Mouse (Mus musculus) midbrain, embryonic 11.5 days (tissue): ENCODE data around the gene Scrn2. TPM values are rescaled to one million over a fixed set of nuclear protein-coding genes. Genes with fewer than 3 reads are reported as not detected.

Source experiments
- ATAC-seq: fragments of 200-750 bp; cut with Nextera tagmentation; 2 replicates; pipeline ENCODE4 v1.8.0; 2017; ENCODE audit warnings: moderate TSS enrichment, moderate library complexity; ENCODE audit not compliant: low FRiP score
- DNase-seq: peaks from one replicate; pipeline ENCODE4 v3.0.0; 2015; ENCODE audit warnings: low spot score; ENCODE audit errors: missing footprints
- H3K27ac ChIP-seq: fragments of 300-500 bp; sonication (generic); 2 replicates; pipeline ENCODE4 v1.5.1; 2014; ENCODE audit warnings: low read depth, low read length
- H3K27me3 ChIP-seq: fragments of 300-500 bp; sonication (generic); 2 replicates; pipeline ENCODE4 v1.6.1; 2014; ENCODE audit warnings: mild to moderate bottlenecking, low read length, moderate library complexity, mixed read lengths; ENCODE audit not compliant: control insufficient read depth, insufficient read depth
- H3K36me3 ChIP-seq: fragments of 300-500 bp; sonication (generic); 2 replicates; pipeline ENCODE4 v1.6.1; 2014; ENCODE audit warnings: mild to moderate bottlenecking, low read length, moderate library complexity, mixed read lengths; ENCODE audit not compliant: control insufficient read depth, insufficient read depth
- H3K4me1 ChIP-seq: fragments of 300-500 bp; sonication (generic); 2 replicates; pipeline ENCODE4 v1.6.1; 2014; ENCODE audit warnings: low read length; ENCODE audit not compliant: control insufficient read depth, insufficient read depth
- H3K4me2 ChIP-seq: fragments of 300-500 bp; sonication (generic); 2 replicates; pipeline ENCODE4 v1.6.1; 2014; ENCODE audit warnings: mild to moderate bottlenecking, moderate library complexity
- H3K4me3 ChIP-seq: fragments of 300-500 bp; sonication (generic); 2 replicates; pipeline ENCODE4 v1.5.1; 2014; ENCODE audit warnings: low read depth, low read length
- H3K9ac ChIP-seq: fragments of 300-500 bp; sonication (generic); 2 replicates; pipeline ENCODE4 v1.6.1; 2014; ENCODE audit warnings: low read length
- H3K9me3 ChIP-seq: fragments of 300-500 bp; sonication (generic); 2 replicates; pipeline ENCODE4 v1.6.1; 2016; ENCODE audit warnings: low read length; ENCODE audit not compliant: control insufficient read depth
- WGBS: fragments of 180-500 bp; shearing (Covaris S2); extraction: QIAGEN DNeasy Blood & Tissue Kit; methylation state at CpG from one replicate; pipeline ENCODE4 v1.1.7; 2014; 5-methylcytosine and 5-hydroxymethylcytosine counted together
- polyA plus RNA-seq: library from polyadenylated mRNA; unstranded; fragments of >200 nt; fragmentation: Nextera tagmentation; extraction: Ambion mirVana; gene quantifications from 2 replicates; pipeline ENCODE4 v1.2.1, GENCODE M21; 2014

Gene Scrn2
- polyA plus RNA-seq, 1 experiment from 2014 or later, result 22.1 TPM

DNA sequence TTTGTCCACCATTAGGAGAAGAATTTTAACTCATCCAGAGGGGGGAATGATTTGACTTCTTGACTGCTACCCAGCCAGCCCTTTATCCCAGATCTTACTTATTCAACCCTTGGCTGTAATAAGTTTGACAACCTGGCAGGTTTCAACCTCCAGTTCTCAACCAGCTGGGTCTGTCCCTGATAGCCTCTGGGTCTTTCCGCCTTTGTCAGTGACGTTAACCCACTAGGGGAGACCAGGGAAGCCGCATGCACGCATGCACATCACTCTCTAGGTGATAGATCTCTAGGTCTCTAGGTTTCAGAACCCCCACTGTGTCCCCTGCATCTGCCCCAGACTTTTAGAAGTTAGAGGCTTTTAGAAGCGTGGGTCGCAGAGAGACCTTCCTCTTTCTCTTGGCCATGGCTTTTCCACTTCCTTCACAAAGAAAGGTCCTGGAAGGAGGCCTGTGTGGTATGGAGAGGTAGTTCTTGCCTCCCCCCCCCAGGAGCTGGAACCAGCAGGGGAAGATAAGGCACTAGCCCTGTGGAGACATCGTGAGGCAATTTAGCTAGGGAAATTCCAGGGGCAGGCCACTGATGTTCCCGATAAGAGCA, 20.4 kb upstream of the Scrn2 start:
- Histone ChIP-seq H3K9me3 (no peaks in the 10 kb centered on the region), H3K4me2 (no peak overlapping the region), H3K4me3 (no peak overlapping the region), H3K9ac (no peak overlapping the region), H3K27me3 (peaks cover 2% of the 10 kb centered on the region; the same call in 1 of the 2 replicates), H3K27ac (no peak overlapping the region), H3K36me3 (no peaks in the 10 kb centered on the region), H3K4me1 (no peaks in the 10 kb centered on the region)
- 59% methylated on average over 8 of the region's 8 CpGs for WGBS
- ATAC-seq (no peak), DNase-seq (no peak)

DNA sequence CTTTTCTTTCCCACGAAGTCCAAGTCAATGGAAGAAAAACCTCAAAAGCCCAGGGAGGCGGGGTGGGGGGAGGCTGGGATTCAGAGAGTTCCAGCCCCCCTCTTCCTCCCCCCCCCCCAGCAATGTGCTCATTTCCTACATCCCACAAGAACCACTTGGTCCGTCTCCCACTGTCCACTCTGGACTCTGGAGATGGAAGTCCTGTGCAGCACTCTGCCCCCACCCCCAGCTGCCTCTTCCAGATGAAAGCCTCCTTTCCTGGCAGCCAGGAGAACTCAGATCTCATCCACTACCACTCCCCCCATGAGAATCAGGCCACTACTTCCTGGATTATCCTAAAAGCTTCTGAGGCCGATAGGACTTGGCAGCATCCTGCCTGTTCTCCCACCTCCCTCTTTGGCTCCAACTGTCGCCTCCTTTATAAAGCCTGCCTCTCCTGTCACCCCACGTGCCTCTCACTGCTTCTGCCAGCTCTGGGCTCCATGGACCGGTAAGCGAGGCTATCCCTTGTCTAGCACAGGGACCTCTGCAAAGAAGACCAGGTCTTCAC, 16.5 kb upstream of the Scrn2 start, which contains the start of gene Sp6:
Gene Sp6 (plus strand): TSS at position 274 of the 550 bp plus-strand sequence.
- DNase-seq, result no peak
- Histone ChIP-seq H3K9me3 (no peaks in the 10 kb centered on the region), H3K4me2 (no peak within 1 kb of the TSS), H3K4me3 (no peak within 1 kb of the TSS), H3K27ac (no peak within 1 kb of the TSS), H3K36me3 (no peaks in the 10 kb centered on the region), H3K9ac (no peak within 1 kb of the TSS), H3K27me3 (peaks cover 28% of the 10 kb centered on the region), H3K4me1 (no peaks in the 10 kb centered on the region)
- no peak for ATAC-seq
- WGBS, result 33% methylated on average over 8 of the region's 8 CpGs

DNA sequence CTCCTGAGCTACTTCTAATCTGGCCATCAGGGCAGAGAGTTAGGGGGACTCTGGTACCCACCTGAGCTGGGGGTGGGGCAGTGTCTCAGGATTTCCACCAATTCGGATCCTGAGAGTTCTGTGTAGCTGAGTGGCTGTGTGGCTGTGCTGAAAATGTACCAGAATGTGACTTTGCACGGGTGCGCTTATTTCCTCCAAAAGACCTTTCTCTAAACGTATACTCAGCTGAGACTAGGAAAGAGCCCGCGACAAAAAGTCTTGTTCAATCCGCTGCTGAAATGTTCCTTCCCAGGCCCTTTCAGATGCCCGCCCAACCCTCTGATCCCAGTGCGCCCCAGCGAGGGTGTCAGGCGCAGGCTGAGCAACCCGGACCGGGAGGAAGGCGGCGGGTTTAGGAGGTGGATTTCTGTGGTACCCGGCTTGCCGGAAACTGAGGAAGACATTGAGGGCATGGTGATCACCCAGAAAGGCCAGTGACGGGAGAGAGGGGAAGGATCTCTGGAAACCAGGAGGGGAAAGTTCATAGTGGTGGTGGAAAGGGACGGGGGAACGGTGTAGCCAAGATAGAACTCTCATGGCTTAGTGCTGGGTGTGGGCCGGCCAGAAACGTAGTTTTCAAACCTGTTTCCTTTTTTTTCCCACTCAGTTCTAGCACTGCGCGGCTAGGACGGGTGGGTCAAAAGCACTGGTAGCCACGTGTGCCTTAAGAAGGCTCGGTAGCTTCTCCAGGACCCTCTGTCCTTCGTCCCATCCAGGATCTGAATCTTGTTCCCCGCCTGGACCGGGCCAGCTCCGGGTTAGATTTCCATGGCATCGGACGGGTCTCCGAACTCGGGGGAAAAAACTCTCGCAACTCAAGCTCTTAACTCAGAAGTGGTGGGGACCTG, 11.8 kb upstream of the Scrn2 start:
- no peaks in the 10 kb centered on the region for H3K36me3 ChIP-seq
- no peaks in the 10 kb centered on the region for H3K9me3 ChIP-seq
- 1% methylated on average over 36 of the region's 36 CpGs for WGBS
- ATAC-seq, result no peak
- H3K27ac ChIP-seq, result no peak overlapping the region
- peak overlapping the region; percentile 22 for H3K4me3 ChIP-seq
- H3K27me3 ChIP-seq, result peaks cover 71% of the 10 kb centered on the region
- no peak overlapping the region for H3K4me2 ChIP-seq
- H3K9ac ChIP-seq, result no peak overlapping the region
- DNase-seq, result peak; percentile 94
- H3K4me1 ChIP-seq, result peaks cover 13% of the 10 kb centered on the region

DNA sequence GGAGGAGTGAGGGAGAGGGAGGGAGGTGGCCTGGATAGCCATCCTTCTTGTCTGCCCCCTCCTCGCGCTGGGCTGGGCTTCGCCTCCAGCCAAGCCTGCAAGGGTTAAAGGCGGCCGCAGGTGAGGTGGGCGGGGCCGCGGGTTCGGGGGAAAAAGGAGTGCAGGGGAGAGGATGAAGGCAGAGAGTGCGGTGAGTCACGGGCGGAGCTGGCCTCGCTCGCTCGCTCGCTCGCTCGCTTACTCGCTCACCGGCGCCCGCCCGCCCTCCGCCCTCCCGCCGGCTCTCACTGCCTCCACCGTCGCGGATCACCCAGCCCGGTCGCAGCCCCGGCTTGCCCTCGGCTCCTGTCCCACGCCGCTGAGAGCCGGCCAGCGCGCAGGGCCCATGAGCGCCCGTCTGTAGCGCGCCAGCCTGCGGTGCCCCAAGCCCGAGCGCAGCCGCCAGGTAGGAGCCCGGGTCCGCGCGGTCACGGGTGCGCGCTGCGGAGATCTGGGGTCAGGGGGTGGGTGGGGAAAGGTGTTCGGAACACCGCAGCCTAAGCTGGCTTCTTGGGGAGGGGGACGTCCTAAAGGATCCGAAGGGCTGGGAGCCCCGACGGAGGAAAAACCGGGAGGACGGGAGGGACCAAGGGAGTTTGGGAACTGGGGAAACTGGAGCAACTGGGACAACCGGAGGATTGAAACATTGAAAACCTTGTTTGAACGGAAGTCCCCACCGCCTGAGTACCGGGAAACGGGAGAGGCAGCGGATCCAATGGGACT, 11.0 kb upstream of the Scrn2 start:
- ATAC-seq, result no peak
- peaks cover 79% of the 10 kb centered on the region for H3K27me3 ChIP-seq
- no peaks in the 10 kb centered on the region for H3K36me3 ChIP-seq
- DNase-seq, result peak; percentile 94
- under 1% methylated on average over 66 of the region's 68 CpGs for WGBS
- H3K27ac ChIP-seq, result no peak overlapping the region
- H3K4me2 ChIP-seq, result peak overlapping the region; percentile 31
- no peaks in the 10 kb centered on the region for H3K9me3 ChIP-seq
- 0 out of 2 replicates have a peak overlapping the region, but pooled peaks have one; percentile 16 for H3K9ac ChIP-seq
- peaks cover 13% of the 10 kb centered on the region for H3K4me1 ChIP-seq
- peak overlapping the region; percentile 22 for H3K4me3 ChIP-seq

DNA sequence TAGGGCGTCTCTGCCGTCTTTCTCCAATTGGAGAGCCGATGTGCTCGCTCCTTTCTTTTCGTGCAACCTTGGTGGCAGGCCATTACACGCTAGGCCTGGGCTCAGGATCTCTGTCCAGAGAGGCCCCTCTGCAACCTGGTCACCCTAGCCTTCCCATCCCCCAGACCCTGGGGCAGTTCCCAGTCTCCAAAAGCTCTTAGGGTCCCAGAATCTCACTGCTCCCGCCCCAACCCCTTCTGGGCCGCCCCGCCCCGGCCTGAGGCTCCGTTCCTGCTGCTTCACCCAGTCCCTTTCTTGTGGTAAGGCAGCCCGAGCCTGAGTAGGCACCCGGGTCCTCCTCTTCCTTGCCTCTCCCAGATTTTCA, 10.4 kb upstream of the Scrn2 start:
- H3K27ac ChIP-seq, result no peak overlapping the region
- peaks cover 13% of the 10 kb centered on the region for H3K4me1 ChIP-seq
- H3K27me3 ChIP-seq, result peaks cover 84% of the 10 kb centered on the region
- no peaks in the 10 kb centered on the region for H3K9me3 ChIP-seq
- DNase-seq, result no peak
- H3K4me3 ChIP-seq, result no peak overlapping the region
- ATAC-seq, result no peak
- H3K36me3 ChIP-seq, result no peaks in the 10 kb centered on the region
- H3K4me2 ChIP-seq, result no peak overlapping the region
- no peak overlapping the region for H3K9ac ChIP-seq
- WGBS, result 2% methylated on average over 13 of the region's 13 CpGs

DNA sequence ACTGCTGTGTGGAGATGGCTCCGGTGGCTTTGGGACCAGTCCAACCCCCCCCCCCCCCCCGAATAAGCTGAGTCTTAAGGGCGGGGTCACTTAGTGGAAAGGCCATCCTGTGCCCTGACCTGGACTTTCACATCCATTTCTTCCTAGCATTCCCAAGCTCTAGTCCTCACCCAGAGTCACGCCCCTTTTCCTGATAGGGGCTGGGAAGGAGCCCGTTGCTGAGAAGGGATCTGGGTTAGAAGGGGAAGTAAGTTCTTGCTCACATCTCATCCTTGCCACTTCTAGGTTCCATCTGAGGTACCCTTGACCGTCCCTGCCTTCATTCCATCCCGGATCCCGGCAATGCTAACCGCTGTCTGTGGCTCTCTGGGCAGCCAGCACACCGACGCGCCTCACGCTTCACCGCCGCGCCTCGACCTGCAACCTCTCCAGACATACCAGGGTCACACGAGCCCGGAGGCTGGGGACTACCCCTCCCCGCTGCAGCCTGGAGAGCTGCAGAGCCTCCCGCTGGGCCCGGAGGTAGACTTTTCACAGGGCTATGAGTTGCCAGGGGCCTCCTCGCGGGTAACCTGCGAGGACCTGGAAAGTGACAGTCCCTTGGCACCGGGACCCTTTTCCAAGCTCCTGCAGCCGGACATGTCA, 8.5 kb upstream of the Scrn2 start:
- Histone ChIP-seq H3K27me3 (peaks cover 84% of the 10 kb centered on the region), H3K4me1 (peaks cover 25% of the 10 kb centered on the region), H3K36me3 (no peaks in the 10 kb centered on the region), H3K4me2 (peak overlapping the region; percentile 72), H3K9ac (no peak overlapping the region), H3K27ac (no peak overlapping the region), H3K9me3 (no peaks in the 10 kb centered on the region), H3K4me3 (peak overlapping the region; percentile 41; the same call in 1 of the 2 replicates)
- WGBS, result under 1% methylated on average over 26 of the region's 27 CpGs
- DNase-seq (peak; percentile 90), ATAC-seq (no peak)

DNA sequence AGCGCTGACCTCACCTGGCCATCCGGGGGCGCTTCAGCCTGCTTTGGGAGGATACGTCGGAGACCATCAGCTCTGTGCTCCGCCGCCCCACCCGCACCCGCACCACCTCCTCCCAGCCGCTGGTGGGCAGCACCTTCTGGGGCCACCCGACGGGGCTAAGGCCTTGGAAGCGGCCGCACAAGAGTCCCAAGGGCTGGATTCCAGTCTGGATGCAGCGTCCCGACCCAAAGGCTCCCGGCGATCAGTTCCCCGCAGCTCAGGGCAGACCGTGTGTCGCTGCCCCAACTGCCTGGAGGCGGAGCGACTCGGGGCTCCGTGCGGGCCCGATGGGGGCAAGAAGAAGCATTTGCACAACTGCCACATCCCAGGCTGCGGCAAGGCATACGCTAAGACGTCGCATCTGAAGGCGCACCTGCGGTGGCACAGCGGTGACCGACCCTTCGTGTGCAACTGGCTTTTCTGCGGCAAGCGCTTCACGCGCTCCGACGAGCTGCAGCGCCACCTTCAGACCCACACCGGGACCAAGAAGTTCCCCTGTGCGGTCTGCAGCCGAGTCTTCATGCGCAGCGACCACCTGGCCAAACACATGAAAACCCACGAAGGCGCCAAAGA, 7.8 kb upstream of the Scrn2 start:
- H3K9me3 ChIP-seq, result no peaks in the 10 kb centered on the region
- no peak overlapping the region for H3K27ac ChIP-seq
- ATAC-seq, result peak; percentile 60
- peak; percentile 98 for DNase-seq
- WGBS, result under 1% methylated on average over 50 of the region's 50 CpGs
- H3K4me2 ChIP-seq, result peak overlapping the region; percentile 72
- H3K4me3 ChIP-seq, result peak overlapping the region; percentile 41
- H3K36me3 ChIP-seq, result no peaks in the 10 kb centered on the region
- peaks cover 77% of the 10 kb centered on the region for H3K27me3 ChIP-seq
- H3K4me1 ChIP-seq, result peaks cover 25% of the 10 kb centered on the region
- H3K9ac ChIP-seq, result peak overlapping the region; percentile 53

DNA sequence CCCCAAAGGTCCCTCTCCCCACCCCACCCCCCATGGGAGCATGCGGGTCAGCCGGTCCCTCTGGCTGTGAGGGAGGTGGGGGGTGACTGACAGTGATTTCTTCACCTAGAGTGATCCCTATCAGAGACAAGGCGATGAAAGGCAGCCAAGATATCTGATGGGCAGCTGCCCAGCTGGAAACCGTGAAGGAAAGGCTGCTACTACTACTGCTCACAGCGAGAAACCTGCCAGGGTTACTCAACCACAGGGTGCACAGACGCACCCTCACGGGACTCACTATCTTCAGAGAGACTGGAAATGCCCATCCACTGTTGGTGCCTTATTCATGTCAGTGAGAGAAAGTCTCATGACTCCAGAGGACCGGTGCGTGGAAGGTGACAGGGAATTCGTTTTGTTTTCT, 4.8 kb upstream of the Scrn2 start:
- H3K27ac ChIP-seq, result no peak overlapping the region
- WGBS, result 9% methylated on average over 10 of the region's 10 CpGs
- H3K9ac ChIP-seq, result no peak overlapping the region
- H3K27me3 ChIP-seq, result peaks cover 50% of the 10 kb centered on the region
- no peak for ATAC-seq
- no peaks in the 10 kb centered on the region for H3K9me3 ChIP-seq
- peaks cover 20% of the 10 kb centered on the region for H3K4me1 ChIP-seq
- H3K4me3 ChIP-seq, result no peak overlapping the region
- no peak overlapping the region for H3K4me2 ChIP-seq
- DNase-seq, result peak; percentile 87
- H3K36me3 ChIP-seq, result no peaks in the 10 kb centered on the region
